Mouse (Mus musculus): ENCODE measurements at regions not wholly inside any gene's neighbourhood (a gene's known extent, or its start where the extent isn't known, plus 50 kb on each side); places are given as distances from the start of the nearest gene placed in this dataset.

GRCm38 (mm10) chr6:31692024-31692423, 128.2 kb upstream of the Podxl start:
- no peak overlapping the region for H3K27ac ChIP-seq (ENCODE audit: control insufficient read depth, insufficient read depth, low read length)
- DNase-seq, result no peak
- no peak overlapping the region for H3K4me3 ChIP-seq (ENCODE audit: control insufficient read depth, insufficient read depth, low read length)
- no peaks in the 10 kb centered on the region for H3K4me1 ChIP-seq (replicated peaks; ENCODE audit: control insufficient read depth, insufficient read depth, low read length)
- TF ChIP-seq CTCF (IDR thresholded peaks at IDR 0.05; ENCODE audit: borderline replicate concordance, control insufficient read depth, extremely low read depth, insufficient read depth, low read length, poor library complexity), result no peak
- no peak for TF ChIP-seq POLR2A (IDR thresholded peaks at IDR 0.05; ENCODE audit: control insufficient read depth, extremely low read depth, insufficient read depth, low read length, poor library complexity)
- no peaks in the 10 kb centered on the region for H3K36me3 ChIP-seq (ENCODE audit: control insufficient read depth, insufficient read depth, low read length)
- 78% methylated on average over 6 of the region's 6 CpGs for WGBS
- no peaks in the 10 kb centered on the region for H3K27me3 ChIP-seq (ENCODE audit: control insufficient read depth, insufficient read depth, low read length)

GRCm38 (mm10) chr6:31680101-31680500, 116.3 kb upstream of the Podxl start:
- Histone ChIP-seq H3K27me3 (ENCODE audit: control insufficient read depth, insufficient read depth, low read length) (no peaks in the 10 kb centered on the region), H3K4me3 (ENCODE audit: control insufficient read depth, insufficient read depth, low read length) (no peak overlapping the region), H3K36me3 (ENCODE audit: control insufficient read depth, insufficient read depth, low read length) (no peaks in the 10 kb centered on the region), H3K4me1 (replicated peaks; ENCODE audit: control insufficient read depth, insufficient read depth, low read length) (no peaks in the 10 kb centered on the region), H3K27ac (ENCODE audit: control insufficient read depth, insufficient read depth, low read length) (no peak overlapping the region)
- 78% methylated on average over 2 of the region's 2 CpGs for WGBS
- DNase-seq, result no peak
- TF ChIP-seq POLR2A (IDR thresholded peaks at IDR 0.05; ENCODE audit: control insufficient read depth, extremely low read depth, insufficient read depth, low read length, poor library complexity), result no peak
- TF ChIP-seq CTCF (IDR thresholded peaks at IDR 0.05; ENCODE audit: borderline replicate concordance, control insufficient read depth, extremely low read depth, insufficient read depth, low read length, poor library complexity), result no peak

GRCm38 (mm10) chr6:31665671-31666486, 102.1 kb upstream of the Podxl start:
- Histone ChIP-seq H3K27me3 (ENCODE audit: control insufficient read depth, insufficient read depth, low read length) (no peaks in the 10 kb centered on the region), H3K27ac (ENCODE audit: control insufficient read depth, insufficient read depth, low read length) (no peak overlapping the region), H3K4me3 (ENCODE audit: control insufficient read depth, insufficient read depth, low read length) (no peak overlapping the region), H3K36me3 (ENCODE audit: control insufficient read depth, insufficient read depth, low read length) (no peaks in the 10 kb centered on the region), H3K4me1 (replicated peaks; ENCODE audit: control insufficient read depth, insufficient read depth, low read length) (no peaks in the 10 kb centered on the region)
- 80% methylated on average over 17 of the region's 17 CpGs for WGBS
- no peak for TF ChIP-seq POLR2A (IDR thresholded peaks at IDR 0.05; ENCODE audit: control insufficient read depth, extremely low read depth, insufficient read depth, low read length, poor library complexity)
- no peak for TF ChIP-seq CTCF (IDR thresholded peaks at IDR 0.05; ENCODE audit: borderline replicate concordance, control insufficient read depth, extremely low read depth, insufficient read depth, low read length, poor library complexity)
- DNase-seq, result no peak

- WGBS, result 21% methylated on average over 7 of the region's 7 CpGs
- Histone ChIP-seq H3K27ac (ENCODE audit: control insufficient read depth, insufficient read depth, low read length) (no peak overlapping the region), H3K27me3 (ENCODE audit: control insufficient read depth, insufficient read depth, low read length) (no peaks in the 10 kb centered on the region), H3K4me3 (ENCODE audit: control insufficient read depth, insufficient read depth, low read length) (no peak overlapping the region), H3K36me3 (ENCODE audit: control insufficient read depth, insufficient read depth, low read length) (no peaks in the 10 kb centered on the region), H3K4me1 (replicated peaks; ENCODE audit: control insufficient read depth, insufficient read depth, low read length) (no peaks in the 10 kb centered on the region)
- DNase-seq, result peak; percentile 54
- TF ChIP-seq CTCF (IDR thresholded peaks at IDR 0.05; ENCODE audit: borderline replicate concordance, control insufficient read depth, extremely low read depth, insufficient read depth, low read length, poor library complexity), result peak; percentile 62; the same call in 1 of the 2 replicates
- TF ChIP-seq POLR2A (IDR thresholded peaks at IDR 0.05; ENCODE audit: control insufficient read depth, extremely low read depth, insufficient read depth, low read length, poor library complexity), result no peak
Measured at GRCm38 (mm10) chr6:31664495-31664894, 100.7 kb upstream of the Podxl start.

GRCm38 (mm10) chr6:31660778-31661177, 97.0 kb upstream of the Podxl start:
- Histone ChIP-seq H3K27me3 (ENCODE audit: control insufficient read depth, insufficient read depth, low read length) (no peaks in the 10 kb centered on the region), H3K27ac (ENCODE audit: control insufficient read depth, insufficient read depth, low read length) (no peak overlapping the region), H3K4me1 (replicated peaks; ENCODE audit: control insufficient read depth, insufficient read depth, low read length) (no peaks in the 10 kb centered on the region), H3K36me3 (ENCODE audit: control insufficient read depth, insufficient read depth, low read length) (no peaks in the 10 kb centered on the region), H3K4me3 (ENCODE audit: control insufficient read depth, insufficient read depth, low read length) (no peak overlapping the region)
- DNase-seq, result peak; percentile 52
- 10% methylated on average over 8 of the region's 8 CpGs for WGBS
- TF ChIP-seq POLR2A (IDR thresholded peaks at IDR 0.05; ENCODE audit: control insufficient read depth, extremely low read depth, insufficient read depth, low read length, poor library complexity), result no peak
- no peak for TF ChIP-seq CTCF (IDR thresholded peaks at IDR 0.05; ENCODE audit: borderline replicate concordance, control insufficient read depth, extremely low read depth, insufficient read depth, low read length, poor library complexity)

GRCm38 (mm10) chr6:31659901-31660300, 96.1 kb upstream of the Podxl start:
- H3K4me3 ChIP-seq (ENCODE audit: control insufficient read depth, insufficient read depth, low read length), result no peak overlapping the region
- TF ChIP-seq POLR2A (IDR thresholded peaks at IDR 0.05; ENCODE audit: control insufficient read depth, extremely low read depth, insufficient read depth, low read length, poor library complexity), result no peak
- TF ChIP-seq CTCF (IDR thresholded peaks at IDR 0.05; ENCODE audit: borderline replicate concordance, control insufficient read depth, extremely low read depth, insufficient read depth, low read length, poor library complexity), result no peak
- no peaks in the 10 kb centered on the region for H3K27me3 ChIP-seq (ENCODE audit: control insufficient read depth, insufficient read depth, low read length)
- H3K27ac ChIP-seq (ENCODE audit: control insufficient read depth, insufficient read depth, low read length), result no peak overlapping the region
- no peaks in the 10 kb centered on the region for H3K4me1 ChIP-seq (replicated peaks; ENCODE audit: control insufficient read depth, insufficient read depth, low read length)
- DNase-seq, result no peak
- WGBS, result 79% methylated on average over 4 of the region's 4 CpGs
- H3K36me3 ChIP-seq (ENCODE audit: control insufficient read depth, insufficient read depth, low read length), result no peaks in the 10 kb centered on the region
